Mouse (Mus musculus) ES-E14 (cell line): ENCODE data around the gene Hook2. TPM values are rescaled to one million over a fixed set of nuclear protein-coding genes. Genes with fewer than 3 reads are reported as not detected.

Source experiments
- DNase-seq: peaks from one replicate; pipeline ENCODE4 v3.0.0-alpha.2; 2013; ENCODE audit warnings: low read depth, low spot score
- H3K27ac ChIP-seq: 2 replicates; pipeline ENCODE4 v1.5.1; 2012; ENCODE audit warnings: low read depth, mild to moderate bottlenecking, low read length, moderate library complexity, mixed read lengths; ENCODE audit not compliant: poor library complexity, insufficient read depth, severe bottlenecking
- H3K36me3 ChIP-seq: 2 replicates; pipeline ENCODE4 v1.6.1; 2012; ENCODE audit warnings: mild to moderate bottlenecking, low read length, moderate library complexity, mixed read lengths; ENCODE audit not compliant: control insufficient read depth, poor library complexity, insufficient read depth, severe bottlenecking
- H3K4me1 ChIP-seq, 2 experiments: fragments of 150-350 bp in 1 of 2; sonication (generic) in 1 of 2; 2 replicates each; pipeline ENCODE4 v1.6.1; 2012; ENCODE audit warnings: low read length in 2 of 2, mild to moderate bottlenecking in 1 of 2, mixed read lengths in 1 of 2; ENCODE audit not compliant: control insufficient read depth in 2 of 2, insufficient read depth in 2 of 2, poor library complexity in 1 of 2
- H3K4me3 ChIP-seq, 2 experiments: fragments of 150-350 bp in 1 of 2; sonication (generic) in 1 of 2; 2 replicates each; pipeline ENCODE4 v1.5.1; 2012; ENCODE audit warnings: low read length in 2 of 2, low read depth in 1 of 2, mild to moderate bottlenecking in 1 of 2, mixed read lengths in 1 of 2; ENCODE audit not compliant: insufficient read depth in 1 of 2, poor library complexity in 1 of 2, severe bottlenecking in 1 of 2
- H3K9ac ChIP-seq: 2 replicates; pipeline ENCODE4 v1.6.1; 2012; ENCODE audit warnings: low read depth, mild to moderate bottlenecking, low read length, mixed read lengths; ENCODE audit not compliant: poor library complexity, insufficient read depth, severe bottlenecking
- H3K9me3 ChIP-seq: fragments of 150-350 bp; sonication (generic); 2 replicates; pipeline ENCODE4 v1.6.1; 2012; ENCODE audit warnings: low read depth, mild to moderate bottlenecking, low read length; ENCODE audit not compliant: control insufficient read depth, insufficient read depth
- CHD2 ChIP-seq: IDR thresholded peaks from 2 replicates; pipeline ENCODE4 v1.6.1; 2014; ENCODE audit warnings: mild to moderate bottlenecking, low read depth, low read length, inconsistent platforms
- HCFC1 ChIP-seq: IDR thresholded peaks from 2 replicates; pipeline ENCODE4 v1.6.1; 2012; ENCODE audit warnings: low read length, inconsistent platforms, borderline replicate concordance; ENCODE audit not compliant: insufficient read depth
- MAFK ChIP-seq: IDR thresholded peaks from 2 replicates; pipeline ENCODE4 v1.6.1; 2014; ENCODE audit warnings: mild to moderate bottlenecking, low read depth, low read length, inconsistent platforms; ENCODE audit not compliant: insufficient read depth
- ZC3H11A ChIP-seq: IDR thresholded peaks from 2 replicates; pipeline ENCODE4 v1.6.1; 2012; ENCODE audit warnings: low read depth, mild to moderate bottlenecking, inconsistent platforms, low read length, borderline replicate concordance
- ZNF384 ChIP-seq: IDR thresholded peaks from 2 replicates; pipeline ENCODE4 v1.6.1; 2012; ENCODE audit warnings: low read depth, low read length, inconsistent platforms
- in situ Hi-C, 2 experiments: fragments of 600-800 bp; cut with MboI; formaldehyde crosslinking; loops; one replicate each; pipeline ENCODE4 v1.15.1; 2025; ENCODE audit warnings: low sequenced_read_pairs in 2 of 2, inconsistent platforms in 1 of 2; ENCODE audit not compliant: unreplicated experiment in 2 of 2
- total RNA-seq: library from RNA; depleted of rRNA; stranded (reverse); fragments of 300-350 nt; gene quantifications from 2 replicates; pipeline ENCODE4 v1.2.3, GENCODE M21; 2012

Hook2 gene
- total RNA-seq, 1 experiment: 28.6 TPM

DNA sequence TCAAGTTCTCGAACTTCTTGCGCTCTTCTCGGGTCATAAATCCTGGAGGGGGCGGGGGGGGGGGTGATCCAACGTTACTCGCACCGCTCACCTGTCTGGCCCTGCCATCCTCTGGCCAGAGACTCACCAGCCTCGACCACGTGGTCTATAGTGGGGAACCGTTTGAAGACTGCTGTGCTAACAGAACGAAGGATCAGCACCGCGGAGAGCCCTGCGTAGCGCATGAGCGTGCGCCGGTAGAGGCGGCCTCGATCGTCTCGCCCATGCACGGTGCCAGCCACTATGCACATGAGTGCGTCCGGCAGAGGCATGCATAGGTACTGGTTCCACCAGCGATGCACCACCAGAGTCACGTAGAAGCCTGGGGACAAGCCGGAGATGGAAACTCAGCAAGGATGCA, 20.8 kb downstream of the Hook2 start:
- Histone ChIP-seq H3K27ac (no peak overlapping the region), H3K4me3 (no peak overlapping the region), H3K9me3 (no peaks in the 10 kb centered on the region), H3K36me3 (no peaks in the 10 kb centered on the region), H3K9ac (no peak overlapping the region), H3K4me1 (peaks cover 0 to 17% of the 10 kb centered on the region in 2 experiments; a peak in 2 of 4 replicates)
- no peak for TF ChIP-seq MAFK
- TF ChIP-seq ZC3H11A: no peak
- no peak for TF ChIP-seq HCFC1
- TF ChIP-seq ZNF384: no peak
- TF ChIP-seq CHD2: no peak
- in situ Hi-C loops: no loop called here
- no peak for DNase-seq

DNA sequence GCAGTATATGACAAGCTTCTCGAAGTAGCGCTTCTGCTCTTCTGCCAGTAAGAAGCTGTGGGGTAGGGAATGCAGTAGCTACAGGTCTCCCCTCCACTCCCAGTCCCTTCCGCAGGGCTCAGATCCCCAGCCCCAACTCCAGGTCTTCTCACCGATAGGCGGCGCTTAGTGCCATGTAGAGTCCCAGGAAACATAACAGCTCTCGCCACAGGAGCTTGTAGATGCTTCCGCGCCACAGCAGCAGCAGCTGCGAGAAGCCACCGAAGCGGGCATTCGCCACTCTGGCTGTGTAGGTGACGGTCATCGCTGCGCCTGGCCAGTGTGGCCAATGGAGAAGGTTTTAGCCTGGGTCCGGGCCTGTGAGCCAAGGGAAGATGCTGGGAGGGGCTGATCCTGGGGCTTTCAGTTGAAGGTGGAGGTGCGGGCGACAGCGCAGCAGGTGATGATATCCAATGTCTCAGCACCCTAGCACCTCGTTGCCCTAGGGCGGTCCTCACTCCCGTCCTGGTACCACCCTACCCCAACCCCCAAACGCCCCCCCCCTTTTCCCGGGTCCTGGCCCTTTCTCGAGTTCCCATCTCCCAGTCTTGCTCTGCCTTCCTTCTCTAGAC, 22.9 kb downstream of the Hook2 start:
- H3K9ac ChIP-seq: no peak overlapping the region; the same call in 1 of the 2 replicates
- no peaks in the 10 kb centered on the region for H3K9me3 ChIP-seq
- DNase-seq: peak; percentile 79
- H3K27ac ChIP-seq: no peak overlapping the region
- peaks cover 8% of the 10 kb centered on the region for H3K36me3 ChIP-seq
- peak overlapping the region; percentile 53 to 63; a peak in 3 of 4 replicates for H3K4me3 ChIP-seq
- TF ChIP-seq CHD2 (no peak), HCFC1 (no peak), ZNF384 (no peak), MAFK (no peak), ZC3H11A (no peak)
- in situ Hi-C loops: no loop called here
- peaks cover 2 to 15% of the 10 kb centered on the region in 2 experiments; a peak in 2 of 4 replicates for H3K4me1 ChIP-seq

DNA sequence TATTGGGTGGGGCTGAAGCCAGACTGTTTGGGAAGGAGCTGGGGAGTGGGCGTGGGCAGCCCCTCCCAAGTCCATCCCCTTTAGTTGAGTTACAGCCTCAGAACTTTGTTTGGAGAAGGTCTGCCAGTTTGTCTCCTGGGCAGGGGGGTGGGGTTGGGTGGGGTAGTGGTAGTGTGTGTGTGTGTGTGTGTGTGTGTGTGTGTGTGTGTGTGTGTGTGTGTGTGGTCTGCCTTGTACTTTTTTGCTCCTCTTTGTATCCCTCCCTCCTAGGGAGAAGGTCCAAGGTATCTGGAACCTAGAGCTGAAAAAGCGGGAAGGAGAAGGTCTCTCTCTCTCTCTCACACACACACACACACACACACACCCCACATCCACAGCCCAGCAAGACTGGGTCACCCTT, 24.0 kb downstream of the Hook2 start, which contains the start of gene Best2:
Best2 (minus strand) TSS at position 101 of the 400 bp plus-strand sequence.
- TF ChIP-seq ZC3H11A (no peak), ZNF384 (no peak), MAFK (no peak), CHD2 (no peak), HCFC1 (no peak)
- Histone ChIP-seq H3K9ac (no peak within 1 kb of the TSS; the same call in 1 of the 2 replicates), H3K27ac (no peak within 1 kb of the TSS), H3K4me1 (peaks cover 2 to 10% of the 10 kb centered on the region in 2 experiments; a peak in 2 of 4 replicates), H3K9me3 (no peaks in the 10 kb centered on the region), H3K36me3 (peaks cover 19% of the 10 kb centered on the region), H3K4me3 (peak within 1 kb of the TSS; percentile 53 to 63; a peak in 3 of 4 replicates)
- in situ Hi-C loops: no loop called here
- no peak for DNase-seq

DNA sequence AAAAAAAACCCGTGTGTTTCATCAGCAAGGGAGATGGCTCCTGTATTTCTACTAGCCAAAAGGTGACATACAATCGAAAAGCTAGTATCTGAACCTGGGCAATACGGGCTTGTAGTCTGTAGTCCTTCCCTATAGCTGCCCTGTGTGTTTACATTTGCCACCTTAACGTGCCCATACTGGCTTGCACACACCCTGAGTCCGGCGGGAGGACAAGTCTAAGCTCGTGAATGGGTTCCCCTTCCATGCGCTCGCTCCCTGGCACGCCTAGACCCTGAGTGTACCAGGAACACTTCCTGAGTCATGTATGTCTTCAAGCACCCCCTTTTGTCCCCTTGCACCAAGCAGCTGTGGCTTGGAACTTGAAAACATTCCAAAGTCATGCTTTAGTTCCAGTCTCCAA, 26.3 kb downstream of the Hook2 start:
- in situ Hi-C loops: no loop called here
- Histone ChIP-seq H3K4me1 (peaks cover 2 to 11% of the 10 kb centered on the region in 2 experiments; a peak in 2 of 4 replicates), H3K27ac (no peak overlapping the region), H3K36me3 (peaks cover 31% of the 10 kb centered on the region), H3K9ac (no peak overlapping the region), H3K9me3 (no peaks in the 10 kb centered on the region), H3K4me3 (no peak overlapping the region)
- no peak for DNase-seq
- TF ChIP-seq HCFC1 (no peak), MAFK (no peak)
